Mouse (Mus musculus): ENCODE results near the gene Agtpbp1. TPM values are rescaled to one million over a fixed set of nuclear protein-coding genes. Genes with fewer than 3 reads are reported as not detected.

Gene Agtpbp1
- polyA plus RNA-seq, 1 experiment = 82.5 TPM

GRCm38 (mm10) chr13:59416530-59417230 is 168.3 kb downstream of the Agtpbp1 start:
- no peak overlapping the region for H3K27ac ChIP-seq (ENCODE audit: control insufficient read depth, insufficient read depth, low read depth, low read length)
- no peak overlapping the region for H3K4me3 ChIP-seq (ENCODE audit: control insufficient read depth, low read depth, low read length)
- H3K27me3 ChIP-seq (ENCODE audit: control insufficient read depth, insufficient read depth, low read length) = no peaks in the 10 kb centered on the region
- TF ChIP-seq POLR2A (IDR thresholded peaks at IDR 0.05; ENCODE audit: control insufficient read depth, low read depth, low read length) (no peak), CTCF (IDR thresholded peaks at IDR 0.05; ENCODE audit: control insufficient read depth, insufficient read depth, insufficient replicate concordance, low read depth, low read length) (no peak)
- no peaks in the 10 kb centered on the region for H3K36me3 ChIP-seq (ENCODE audit: control insufficient read depth, insufficient read depth, low read length)
- H3K4me1 ChIP-seq (ENCODE audit: control insufficient read depth, insufficient read depth, low read length) = peaks cover 2% of the 10 kb centered on the region

- H3K27me3 ChIP-seq (ENCODE audit: control insufficient read depth, insufficient read depth, low read length) = no peaks in the 10 kb centered on the region
- no peak overlapping the region for H3K27ac ChIP-seq (ENCODE audit: control insufficient read depth, insufficient read depth, low read depth, low read length)
- H3K4me1 ChIP-seq (ENCODE audit: control insufficient read depth, insufficient read depth, low read length) = no peaks in the 10 kb centered on the region; the same call in 1 of the 2 replicates
- no peak overlapping the region for H3K4me3 ChIP-seq (ENCODE audit: control insufficient read depth, low read depth, low read length)
- no peak for TF ChIP-seq POLR2A (IDR thresholded peaks at IDR 0.05; ENCODE audit: control insufficient read depth, low read depth, low read length)
- TF ChIP-seq CTCF (IDR thresholded peaks at IDR 0.05; ENCODE audit: control insufficient read depth, insufficient read depth, insufficient replicate concordance, low read depth, low read length) = no peak
- H3K36me3 ChIP-seq (ENCODE audit: control insufficient read depth, insufficient read depth, low read length) = no peaks in the 10 kb centered on the region
Measured at GRCm38 (mm10) chr13:59413885-59414284, 171.1 kb downstream of the Agtpbp1 start.

DNA sequence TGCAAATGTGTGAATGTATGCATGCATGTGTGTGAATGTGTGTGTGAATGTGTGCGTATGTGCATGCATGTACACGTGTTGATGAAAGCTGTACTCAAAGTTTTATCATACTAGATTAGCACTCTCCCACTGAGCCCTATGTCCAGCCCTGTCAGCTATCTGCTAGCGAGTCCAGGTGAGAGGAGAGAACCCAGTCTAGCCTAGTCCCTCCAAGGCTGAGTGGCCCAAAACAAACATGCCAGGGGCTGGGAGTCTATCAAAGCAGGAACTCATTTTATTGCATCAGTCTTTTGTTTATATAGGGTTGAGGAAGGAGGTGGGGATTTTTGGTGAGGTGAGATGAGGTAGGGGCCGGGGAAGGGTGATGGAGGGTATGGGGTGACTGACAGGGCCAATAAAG is 172.4 kb downstream of the Agtpbp1 start:
- TF ChIP-seq POLR2A (IDR thresholded peaks at IDR 0.05; ENCODE audit: control insufficient read depth, low read depth, low read length) = no peak
- no peak for TF ChIP-seq CTCF (IDR thresholded peaks at IDR 0.05; ENCODE audit: control insufficient read depth, insufficient read depth, insufficient replicate concordance, low read depth, low read length)
- H3K27me3 ChIP-seq (ENCODE audit: control insufficient read depth, insufficient read depth, low read length) = no peaks in the 10 kb centered on the region
- H3K27ac ChIP-seq (ENCODE audit: control insufficient read depth, insufficient read depth, low read depth, low read length) = no peak overlapping the region
- H3K36me3 ChIP-seq (ENCODE audit: control insufficient read depth, insufficient read depth, low read length) = no peaks in the 10 kb centered on the region
- no peak overlapping the region for H3K4me3 ChIP-seq (ENCODE audit: control insufficient read depth, low read depth, low read length)
- H3K4me1 ChIP-seq (ENCODE audit: control insufficient read depth, insufficient read depth, low read length) = no peaks in the 10 kb centered on the region

- no peaks in the 10 kb centered on the region for H3K36me3 ChIP-seq (ENCODE audit: control insufficient read depth, insufficient read depth, low read length)
- H3K27ac ChIP-seq (ENCODE audit: control insufficient read depth, insufficient read depth, low read depth, low read length) = no peak overlapping the region
- no peaks in the 10 kb centered on the region; the same call in 1 of the 2 replicates for H3K4me1 ChIP-seq (ENCODE audit: control insufficient read depth, insufficient read depth, low read length)
- no peaks in the 10 kb centered on the region for H3K27me3 ChIP-seq (ENCODE audit: control insufficient read depth, insufficient read depth, low read length)
- H3K4me3 ChIP-seq (ENCODE audit: control insufficient read depth, low read depth, low read length) = no peak overlapping the region
- TF ChIP-seq POLR2A (IDR thresholded peaks at IDR 0.05; ENCODE audit: control insufficient read depth, low read depth, low read length) (no peak), CTCF (IDR thresholded peaks at IDR 0.05; ENCODE audit: control insufficient read depth, insufficient read depth, insufficient replicate concordance, low read depth, low read length) (no peak)
Measured at GRCm38 (mm10) chr13:59407182-59407581, 177.8 kb downstream of the Agtpbp1 start.

DNA sequence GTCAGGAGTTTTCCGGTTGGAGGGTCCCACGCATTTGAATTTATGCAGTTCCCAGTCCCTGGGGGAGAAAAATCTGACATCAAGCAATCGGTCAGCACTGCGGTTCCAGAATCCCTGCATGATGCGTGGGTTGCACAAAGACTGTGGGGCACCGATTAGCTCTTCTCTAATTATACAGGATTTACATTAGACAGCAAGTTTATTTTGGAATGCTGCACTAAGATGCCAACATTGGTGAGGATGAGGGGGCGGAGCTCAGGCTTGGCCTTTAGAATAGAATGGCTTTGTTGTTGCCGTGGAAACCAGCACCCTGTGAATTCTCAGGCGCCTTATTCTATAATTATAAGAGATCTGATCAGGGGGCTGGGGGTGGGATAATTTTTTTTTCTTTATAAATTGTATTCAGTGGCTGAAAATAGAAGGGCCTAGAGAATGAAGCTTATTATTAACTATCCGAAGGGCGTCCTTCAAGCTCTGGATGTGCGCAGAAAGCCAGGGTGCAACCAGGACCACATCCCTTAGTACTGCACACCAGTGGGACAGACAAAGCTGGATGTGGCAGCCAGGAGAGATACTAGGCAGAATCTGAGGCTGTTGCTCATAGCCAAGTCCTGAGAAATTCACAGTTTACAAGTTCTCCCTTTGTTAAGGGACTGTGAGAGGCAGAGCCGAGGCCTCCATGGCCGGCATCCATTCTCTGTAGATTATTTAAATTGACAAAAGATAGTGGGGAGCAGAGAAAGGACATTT is 182.8 kb downstream of the Agtpbp1 start:
- Histone ChIP-seq H3K4me3 (ENCODE audit: control insufficient read depth, low read depth, low read length) (no peak overlapping the region), H3K36me3 (ENCODE audit: control insufficient read depth, insufficient read depth, low read length) (no peaks in the 10 kb centered on the region), H3K4me1 (ENCODE audit: control insufficient read depth, insufficient read depth, low read length) (no peaks in the 10 kb centered on the region; the same call in 1 of the 2 replicates), H3K27me3 (ENCODE audit: control insufficient read depth, insufficient read depth, low read length) (no peaks in the 10 kb centered on the region), H3K27ac (ENCODE audit: control insufficient read depth, insufficient read depth, low read depth, low read length) (no peak overlapping the region)
- TF ChIP-seq POLR2A (IDR thresholded peaks at IDR 0.05; ENCODE audit: control insufficient read depth, low read depth, low read length) (no peak), CTCF (IDR thresholded peaks at IDR 0.05; ENCODE audit: control insufficient read depth, insufficient read depth, insufficient replicate concordance, low read depth, low read length) (no peak)

- TF ChIP-seq POLR2A (IDR thresholded peaks at IDR 0.05; ENCODE audit: control insufficient read depth, low read depth, low read length) (no peak), CTCF (IDR thresholded peaks at IDR 0.05; ENCODE audit: control insufficient read depth, insufficient read depth, insufficient replicate concordance, low read depth, low read length) (peak; percentile 50; the same call in 1 of the 2 replicates)
- H3K27ac ChIP-seq (ENCODE audit: control insufficient read depth, insufficient read depth, low read depth, low read length) = no peak overlapping the region
- no peaks in the 10 kb centered on the region for H3K36me3 ChIP-seq (ENCODE audit: control insufficient read depth, insufficient read depth, low read length)
- H3K4me1 ChIP-seq (ENCODE audit: control insufficient read depth, insufficient read depth, low read length) = 0 out of 2 replicates have a peak, but pooled peaks cover 2% of the 10 kb centered on the region
- no peaks in the 10 kb centered on the region for H3K27me3 ChIP-seq (ENCODE audit: control insufficient read depth, insufficient read depth, low read length)
- H3K4me3 ChIP-seq (ENCODE audit: control insufficient read depth, low read depth, low read length) = no peak overlapping the region
Measured at GRCm38 (mm10) chr13:59397571-59397970, 187.5 kb downstream of the Agtpbp1 start.

Other genes starting within 250 kb of the Agtpbp1 start
- gene Naa35, start within 50 bp of the Agtpbp1 start, polyA plus RNA-seq (2012; rRNA removed) = 42.8 and 46.5 TPM in 2 replicates
- gene Golm1, start 90.6 kb upstream of the Agtpbp1 start, polyA plus RNA-seq (2012; rRNA removed) = 3.0 and 3.4 TPM in 2 replicates
- 23.4 and 24.2 TPM in 2 replicates for gene 4921517D22Rik, start 108.9 kb upstream of the Agtpbp1 start, polyA plus RNA-seq (2012; rRNA removed)
- gene Spata31d1a, start 125.1 kb upstream of the Agtpbp1 start, polyA plus RNA-seq (2012; rRNA removed) = 111 and 122 TPM in 2 replicates
- 118 and 120 TPM in 2 replicates for gene Spata31d1b, start 127.1 kb upstream of the Agtpbp1 start, polyA plus RNA-seq (2012; rRNA removed)
- gene Spata31d1d, start 146.5 kb upstream of the Agtpbp1 start, polyA plus RNA-seq (2012; rRNA removed) = 74.8 and 83.7 TPM in 2 replicates
- gene 1700014D04Rik, start 161.5 kb upstream of the Agtpbp1 start, polyA plus RNA-seq (2012; rRNA removed) = 45.6 and 46.7 TPM in 2 replicates
- gene Isca1, start 184.6 kb upstream of the Agtpbp1 start, polyA plus RNA-seq (2012; rRNA removed) = 149 and 158 TPM in 2 replicates
- gene Gm49354, start 197.0 kb upstream of the Agtpbp1 start, polyA plus RNA-seq (2012; rRNA removed) = not detected in 2 replicates
- gene Tut7, start 237.9 kb upstream of the Agtpbp1 start, polyA plus RNA-seq (2012; rRNA removed) = 9.5 and 10.1 TPM in 2 replicates